Mouse (Mus musculus) hindbrain, postnatal 0 days (tissue): ENCODE data around the gene Kcnj9. TPM values are rescaled to one million over a fixed set of nuclear protein-coding genes. Genes with fewer than 3 reads are reported as not detected.

ENCODE experiments used
- ATAC-seq: fragments of 200-750 bp; cut with Nextera tagmentation; 2 replicates; pipeline ENCODE4 v1.8.0; 2017; ENCODE audit warnings: mild to moderate bottlenecking, moderate TSS enrichment, moderate library complexity
- DNase-seq: peaks from one replicate; pipeline ENCODE4 v3.0.0-alpha.2; 2015; ENCODE audit warnings: low spot score
- H3K27ac ChIP-seq: fragments of 300-500 bp; sonication (generic); 2 replicates; pipeline ENCODE4 v1.5.1; 2014; ENCODE audit warnings: mild to moderate bottlenecking
- H3K27me3 ChIP-seq: fragments of 300-500 bp; sonication (generic); 2 replicates; pipeline ENCODE4 v1.6.1; 2014; ENCODE audit warnings: low read length, mixed read lengths; ENCODE audit not compliant: insufficient read depth
- H3K36me3 ChIP-seq: fragments of 300-500 bp; sonication (generic); 2 replicates; pipeline ENCODE4 v1.6.1; 2014; ENCODE audit warnings: low read length, mixed read lengths; ENCODE audit not compliant: insufficient read depth
- H3K4me1 ChIP-seq: fragments of 300-500 bp; sonication (generic); 2 replicates; pipeline ENCODE4 v1.6.1; 2014; ENCODE audit warnings: antibody characterized with exemption, low read length, mixed read lengths; ENCODE audit not compliant: insufficient read depth
- H3K4me2 ChIP-seq: fragments of 300-500 bp; sonication (generic); 2 replicates; pipeline ENCODE4 v1.6.1; 2014; ENCODE audit warnings: low read depth, mild to moderate bottlenecking, low read length, moderate library complexity, mixed read lengths
- H3K4me3 ChIP-seq: fragments of 300-500 bp; sonication (generic); 2 replicates; pipeline ENCODE4 v1.5.1; 2014; ENCODE audit warnings: low read length
- H3K9ac ChIP-seq: fragments of 300-500 bp; sonication (generic); replicated peaks from 2 replicates; pipeline ENCODE4 v1.6.1; 2014; ENCODE audit warnings: mild to moderate bottlenecking, low read length, moderate library complexity, mixed read lengths
- H3K9me3 ChIP-seq: fragments of 300-500 bp; sonication (generic); 2 replicates; pipeline ENCODE4 v1.6.1; 2016; ENCODE audit warnings: low read length, mixed read lengths
- CTCF ChIP-seq: IDR thresholded peaks from 2 replicates; pipeline ENCODE4 v1.5.1; 2016; ENCODE audit warnings: antibody characterized with exemption, control low read depth, low read depth
- WGBS: fragments of 180-500 bp; shearing (Covaris S2); extraction: QIAGEN DNeasy Blood & Tissue Kit; methylation state at CpG from one replicate; pipeline ENCODE4 v1.1.7; 2014; 5-methylcytosine and 5-hydroxymethylcytosine counted together
- polyA plus RNA-seq: library from polyadenylated mRNA; unstranded; fragments of >200 nt; fragmentation: Nextera tagmentation; extraction: Ambion mirVana; gene quantifications from 2 replicates; pipeline ENCODE4 v1.2.1, GENCODE M21; 2015
- total RNA-seq: library from RNA; depleted of rRNA; stranded (reverse); fragments of >200 nt; gene quantifications from 2 replicates; pipeline ENCODE4 v1.2.3, GENCODE M21; 2014

The Kcnj9 gene
- total and polyA plus RNA-seq, 2 experiments from 2014 or later: 3.6 to 9.8 TPM

- H3K27me3 ChIP-seq: no peaks in the 10 kb centered on the region
- DNase-seq: no peak
- no peaks in the 10 kb centered on the region for H3K9me3 ChIP-seq
- no peaks in the 10 kb centered on the region; the same call in 1 of the 2 replicates for H3K36me3 ChIP-seq
- H3K4me3 ChIP-seq: no peak overlapping the region
- no peak for ATAC-seq
- H3K4me1 ChIP-seq: no peaks in the 10 kb centered on the region; the same call in 1 of the 2 replicates
- 82% methylated on average over 14 of the region's 14 CpGs for WGBS
- H3K4me2 ChIP-seq: no peak overlapping the region
- TF ChIP-seq CTCF: no peak
- no peak overlapping the region for H3K27ac ChIP-seq
- H3K9ac ChIP-seq: no peak overlapping the region
These were observed 44.9 kb downstream of the Kcnj9 start for GRCm38 (mm10) chr1:172284221-172284620.

GRCm38 (mm10) chr1:172283073-172283472 is 46.0 kb downstream of the Kcnj9 start:
- Histone ChIP-seq H3K9ac (no peak overlapping the region), H3K27me3 (no peaks in the 10 kb centered on the region), H3K4me1 (no peaks in the 10 kb centered on the region; the same call in 1 of the 2 replicates), H3K36me3 (no peaks in the 10 kb centered on the region; the same call in 1 of the 2 replicates), H3K9me3 (no peaks in the 10 kb centered on the region), H3K27ac (peak overlapping the region; percentile 32; the same call in 1 of the 2 replicates), H3K4me2 (no peak overlapping the region), H3K4me3 (no peak overlapping the region)
- no peak for TF ChIP-seq CTCF
- ATAC-seq (no peak), DNase-seq (no peak)
- WGBS: 74% methylated on average over 6 of the region's 6 CpGs

- Histone ChIP-seq H3K4me3 (no peak overlapping the region), H3K9me3 (no peaks in the 10 kb centered on the region), H3K4me1 (no peaks in the 10 kb centered on the region; the same call in 1 of the 2 replicates), H3K4me2 (no peak overlapping the region), H3K36me3 (no peaks in the 10 kb centered on the region; the same call in 1 of the 2 replicates), H3K27ac (peak overlapping the region; percentile 32; the same call in 1 of the 2 replicates), H3K27me3 (no peaks in the 10 kb centered on the region), H3K9ac (no peak overlapping the region)
- DNase-seq (peak; percentile 45), ATAC-seq (no peak)
- peak; percentile 44 for TF ChIP-seq CTCF
- 70% methylated on average over 10 of the region's 10 CpGs for whole genome bisulfite sequencing
These were observed 47.4 kb downstream of the Kcnj9 start for GRCm38 (mm10) chr1:172281522-172282254.

- H3K4me2 ChIP-seq: no peak overlapping the region
- H3K27ac ChIP-seq: peak overlapping the region; percentile 56
- H3K9me3 ChIP-seq: no peaks in the 10 kb centered on the region
- no peak for TF ChIP-seq CTCF
- H3K9ac ChIP-seq: no peak overlapping the region
- H3K27me3 ChIP-seq: no peaks in the 10 kb centered on the region
- 72% methylated on average over 16 of the region's 16 CpGs for WGBS
- DNase-seq (no peak), ATAC-seq (peak; percentile 50)
- H3K4me3 ChIP-seq: no peak overlapping the region
- no peaks in the 10 kb centered on the region; the same call in 1 of the 2 replicates for H3K36me3 ChIP-seq
- no peaks in the 10 kb centered on the region; the same call in 1 of the 2 replicates for H3K4me1 ChIP-seq
These were observed 49.2 kb downstream of the Kcnj9 start for GRCm38 (mm10) chr1:172279768-172280509.

- ATAC-seq: no peak
- no peaks in the 10 kb centered on the region; the same call in 1 of the 2 replicates for H3K4me1 ChIP-seq
- TF ChIP-seq CTCF: no peak
These were observed 50.8 kb downstream of the Kcnj9 start for GRCm38 (mm10) chr1:172278328-172278727.

GRCm38 (mm10) chr1:172277172-172277571 is 51.9 kb downstream of the Kcnj9 start:
- no peaks in the 10 kb centered on the region; the same call in 1 of the 2 replicates for H3K4me1 ChIP-seq
- no peaks in the 10 kb centered on the region for H3K27me3 ChIP-seq
- no peaks in the 10 kb centered on the region; the same call in 1 of the 2 replicates for H3K36me3 ChIP-seq
- 75% methylated on average over 3 of the region's 3 CpGs for WGBS
- DNase-seq (no peak), ATAC-seq (no peak)
- TF ChIP-seq CTCF: no peak
- no peak overlapping the region for H3K4me3 ChIP-seq
- no peak overlapping the region for H3K27ac ChIP-seq
- H3K4me2 ChIP-seq: no peak overlapping the region
- H3K9ac ChIP-seq: no peak overlapping the region
- no peaks in the 10 kb centered on the region for H3K9me3 ChIP-seq

More at GRCm38 (mm10) chr1:172278328-172278727, 50.8 kb downstream of the Kcnj9 start:
- Histone ChIP-seq H3K27me3 (no peaks in the 10 kb centered on the region), H3K9me3 (no peaks in the 10 kb centered on the region), H3K4me2 (no peak overlapping the region), H3K27ac (no peak overlapping the region), H3K9ac (no peak overlapping the region), H3K36me3 (no peaks in the 10 kb centered on the region; the same call in 1 of the 2 replicates), H3K4me3 (no peak overlapping the region)
- 83% methylated on average over 13 of the region's 13 CpGs for WGBS
- no peak for DNase-seq
